Mouse (Mus musculus): Measurements from ENCODE around the gene Stt3b. TPM values are rescaled to one million over a fixed set of nuclear protein-coding genes. Genes with fewer than 3 reads are reported as not detected.

The Stt3b gene
- polyA plus RNA-seq, 1 experiment from 2014 or later = 94.4 TPM

- Histone ChIP-seq H3K4me2 (ENCODE audit: low read length) (peak overlapping the region; percentile 75), H3K9ac (ENCODE audit: low read length) (peak overlapping the region; percentile 99; the same call in 1 of the 2 replicates), H3K4me1 (ENCODE audit: control insufficient read depth in 2 of 2, insufficient read depth in 2 of 2, low read length in 2 of 2) (peaks cover 14 to 61% of the 10 kb centered on the region in 2 experiments), H3K36me3 (ENCODE audit: control insufficient read depth, insufficient read depth, low read length) (0 out of 2 replicates have a peak, but pooled peaks cover 7% of the 10 kb centered on the region), H3K9me3 (ENCODE audit: control insufficient read depth, low read length) (no peaks in the 10 kb centered on the region), H3K27me3 (ENCODE audit: control insufficient read depth, insufficient read depth, low read length) (no peaks in the 10 kb centered on the region), H3K27ac (replicated peaks in 1 of 2; ENCODE audit: control insufficient read depth in 1 of 2, insufficient read depth in 1 of 2, low read depth in 2 of 2, low read length in 2 of 2) (peak overlapping the region in 1 of 2 experiments; percentile 9; a peak in 1 of 4 replicates), H3K4me3 (ENCODE audit: control insufficient read depth in 1 of 2, insufficient read depth in 1 of 2, low read depth in 1 of 2, low read length in 2 of 2) (peak overlapping the region; percentile 12 to 94; a peak in 3 of 4 replicates)
- WGBS = 2% methylated on average over 6 of the region's 6 CpGs
- ATAC-seq (ENCODE audit: insufficient number of reproducible peaks, insufficient read depth, low FRiP score, low read depth) = no peak
Measured at GRCm38 (mm10) chr9:115306202-115306601, 4.0 kb downstream of the Stt3b start.

GRCm38 (mm10) chr9:115304149-115304548, 6.1 kb downstream of the Stt3b start:
- Histone ChIP-seq H3K4me3 (ENCODE audit: control insufficient read depth in 1 of 2, insufficient read depth in 1 of 2, low read depth in 1 of 2, low read length in 2 of 2) (no peak overlapping the region), H3K9me3 (ENCODE audit: control insufficient read depth, low read length) (no peaks in the 10 kb centered on the region), H3K27me3 (ENCODE audit: control insufficient read depth, insufficient read depth, low read length) (no peaks in the 10 kb centered on the region), H3K36me3 (ENCODE audit: control insufficient read depth, insufficient read depth, low read length) (0 out of 2 replicates have a peak, but pooled peaks cover 7% of the 10 kb centered on the region), H3K4me2 (ENCODE audit: low read length) (no peak overlapping the region), H3K9ac (ENCODE audit: low read length) (no peak overlapping the region), H3K27ac (replicated peaks in 1 of 2; ENCODE audit: control insufficient read depth in 1 of 2, insufficient read depth in 1 of 2, low read depth in 2 of 2, low read length in 2 of 2) (no peak overlapping the region), H3K4me1 (ENCODE audit: control insufficient read depth in 2 of 2, insufficient read depth in 2 of 2, low read length in 2 of 2) (peaks cover 17 to 64% of the 10 kb centered on the region in 2 experiments)
- WGBS = 74% methylated on average over 4 of the region's 4 CpGs
- ATAC-seq (ENCODE audit: insufficient number of reproducible peaks, insufficient read depth, low FRiP score, low read depth) = no peak

GRCm38 (mm10) chr9:115301593-115301992, 8.6 kb downstream of the Stt3b start:
- H3K9me3 ChIP-seq (ENCODE audit: control insufficient read depth, low read length) = no peaks in the 10 kb centered on the region
- 72% methylated on average over 7 of the region's 7 CpGs for WGBS
- no peak overlapping the region for H3K27ac ChIP-seq (replicated peaks in 1 of 2; ENCODE audit: control insufficient read depth in 1 of 2, insufficient read depth in 1 of 2, low read depth in 2 of 2, low read length in 2 of 2)
- no peak overlapping the region for H3K4me3 ChIP-seq (ENCODE audit: control insufficient read depth in 1 of 2, insufficient read depth in 1 of 2, low read depth in 1 of 2, low read length in 2 of 2)
- no peak overlapping the region for H3K4me2 ChIP-seq (ENCODE audit: low read length)
- peaks cover 20 to 65% of the 10 kb centered on the region in 2 experiments for H3K4me1 ChIP-seq (ENCODE audit: control insufficient read depth in 2 of 2, insufficient read depth in 2 of 2, low read length in 2 of 2)
- ATAC-seq (ENCODE audit: insufficient number of reproducible peaks, insufficient read depth, low FRiP score, low read depth) = no peak
- no peak overlapping the region for H3K9ac ChIP-seq (ENCODE audit: low read length)
- H3K27me3 ChIP-seq (ENCODE audit: control insufficient read depth, insufficient read depth, low read length) = no peaks in the 10 kb centered on the region
- H3K36me3 ChIP-seq (ENCODE audit: control insufficient read depth, insufficient read depth, low read length) = 0 out of 2 replicates have a peak, but pooled peaks cover 7% of the 10 kb centered on the region

GRCm38 (mm10) chr9:115301002-115301579, 9.1 kb downstream of the Stt3b start:
- Histone ChIP-seq H3K4me3 (ENCODE audit: control insufficient read depth in 1 of 2, insufficient read depth in 1 of 2, low read depth in 1 of 2, low read length in 2 of 2) (no peak overlapping the region), H3K4me2 (ENCODE audit: low read length) (no peak overlapping the region), H3K36me3 (ENCODE audit: control insufficient read depth, insufficient read depth, low read length) (0 out of 2 replicates have a peak, but pooled peaks cover 7% of the 10 kb centered on the region), H3K27ac (replicated peaks in 1 of 2; ENCODE audit: control insufficient read depth in 1 of 2, insufficient read depth in 1 of 2, low read depth in 2 of 2, low read length in 2 of 2) (no peak overlapping the region), H3K9ac (ENCODE audit: low read length) (no peak overlapping the region), H3K9me3 (ENCODE audit: control insufficient read depth, low read length) (no peaks in the 10 kb centered on the region), H3K4me1 (ENCODE audit: control insufficient read depth in 2 of 2, insufficient read depth in 2 of 2, low read length in 2 of 2) (peaks cover 17 to 65% of the 10 kb centered on the region in 2 experiments), H3K27me3 (ENCODE audit: control insufficient read depth, insufficient read depth, low read length) (no peaks in the 10 kb centered on the region)
- 86% methylated on average over 6 of the region's 6 CpGs for WGBS
- ATAC-seq (ENCODE audit: insufficient number of reproducible peaks, insufficient read depth, low FRiP score, low read depth) = no peak

- H3K4me3 ChIP-seq (ENCODE audit: control insufficient read depth in 1 of 2, insufficient read depth in 1 of 2, low read depth in 1 of 2, low read length in 2 of 2) = no peak overlapping the region
- H3K9ac ChIP-seq (ENCODE audit: low read length) = no peak overlapping the region
- H3K27me3 ChIP-seq (ENCODE audit: control insufficient read depth, insufficient read depth, low read length) = no peaks in the 10 kb centered on the region
- no peak overlapping the region for H3K4me2 ChIP-seq (ENCODE audit: low read length)
- WGBS = 43% methylated on average over 7 of the region's 7 CpGs
- no peaks in the 10 kb centered on the region for H3K9me3 ChIP-seq (ENCODE audit: control insufficient read depth, low read length)
- H3K27ac ChIP-seq (replicated peaks in 1 of 2; ENCODE audit: control insufficient read depth in 1 of 2, insufficient read depth in 1 of 2, low read depth in 2 of 2, low read length in 2 of 2) = no peak overlapping the region
- no peak for ATAC-seq (ENCODE audit: insufficient number of reproducible peaks, insufficient read depth, low FRiP score, low read depth)
- H3K36me3 ChIP-seq (ENCODE audit: control insufficient read depth, insufficient read depth, low read length) = 0 out of 2 replicates have a peak, but pooled peaks cover under 1% of the 10 kb centered on the region
- peaks cover 19 to 61% of the 10 kb centered on the region in 2 experiments for H3K4me1 ChIP-seq (ENCODE audit: control insufficient read depth in 2 of 2, insufficient read depth in 2 of 2, low read length in 2 of 2)
Measured at GRCm38 (mm10) chr9:115296738-115297137, 13.5 kb downstream of the Stt3b start.

- H3K9me3 ChIP-seq (ENCODE audit: control insufficient read depth, low read length) = no peaks in the 10 kb centered on the region
- no peak for ATAC-seq (ENCODE audit: insufficient number of reproducible peaks, insufficient read depth, low FRiP score, low read depth)
- H3K27me3 ChIP-seq (ENCODE audit: control insufficient read depth, insufficient read depth, low read length) = no peaks in the 10 kb centered on the region
- H3K4me2 ChIP-seq (ENCODE audit: low read length) = no peak overlapping the region
- no peaks in the 10 kb centered on the region for H3K36me3 ChIP-seq (ENCODE audit: control insufficient read depth, insufficient read depth, low read length)
- no peak overlapping the region; the same call in 1 of the 2 replicates for H3K9ac ChIP-seq (ENCODE audit: low read length)
- peaks cover 12 to 68% of the 10 kb centered on the region in 2 experiments for H3K4me1 ChIP-seq (ENCODE audit: control insufficient read depth in 2 of 2, insufficient read depth in 2 of 2, low read length in 2 of 2)
- WGBS = 83% methylated on average over 10 of the region's 10 CpGs
- H3K27ac ChIP-seq (replicated peaks in 1 of 2; ENCODE audit: control insufficient read depth in 1 of 2, insufficient read depth in 1 of 2, low read depth in 2 of 2, low read length in 2 of 2) = no peak overlapping the region
- H3K4me3 ChIP-seq (ENCODE audit: control insufficient read depth in 1 of 2, insufficient read depth in 1 of 2, low read depth in 1 of 2, low read length in 2 of 2) = no peak overlapping the region
Measured at GRCm38 (mm10) chr9:115293920-115294594, 16.2 kb downstream of the Stt3b start.

GRCm38 (mm10) chr9:115287774-115288434, 22.3 kb downstream of the Stt3b start:
- no peaks in the 10 kb centered on the region for H3K36me3 ChIP-seq (ENCODE audit: control insufficient read depth, insufficient read depth, low read length)
- no peak overlapping the region for H3K4me2 ChIP-seq (ENCODE audit: low read length)
- 94% methylated on average over 6 of the region's 6 CpGs for WGBS
- no peak overlapping the region for H3K9ac ChIP-seq (ENCODE audit: low read length)
- no peaks in the 10 kb centered on the region for H3K27me3 ChIP-seq (ENCODE audit: control insufficient read depth, insufficient read depth, low read length)
- H3K4me1 ChIP-seq (ENCODE audit: control insufficient read depth in 2 of 2, insufficient read depth in 2 of 2, low read length in 2 of 2) = peaks cover 4 to 37% of the 10 kb centered on the region in 2 experiments
- ATAC-seq (ENCODE audit: insufficient number of reproducible peaks, insufficient read depth, low FRiP score, low read depth) = no peak
- no peak overlapping the region for H3K4me3 ChIP-seq (ENCODE audit: control insufficient read depth in 1 of 2, insufficient read depth in 1 of 2, low read depth in 1 of 2, low read length in 2 of 2)
- H3K9me3 ChIP-seq (ENCODE audit: control insufficient read depth, low read length) = no peaks in the 10 kb centered on the region
- H3K27ac ChIP-seq (replicated peaks in 1 of 2; ENCODE audit: control insufficient read depth in 1 of 2, insufficient read depth in 1 of 2, low read depth in 2 of 2, low read length in 2 of 2) = no peak overlapping the region
